Mouse (Mus musculus) midbrain, postnatal 0 days (tissue): ENCODE results near the gene Flt1. TPM values are rescaled to one million over a fixed set of nuclear protein-coding genes. Genes with fewer than 3 reads are reported as not detected.
A peak's percentile ranks its signal among the peaks of the same experiment; 100 is the strongest.
"Not testable (repeated sequence)": the region's sequence is repeated elsewhere in the genome, so short reads cannot be mapped to it uniquely, and the experiment has no call there.

ENCODE experiments used
- ATAC-seq: fragments of 200-750 bp; cut with Nextera tagmentation; 2 replicates; pipeline ENCODE4 v1.8.0; 2017; ENCODE audit warnings: moderate number of reproducible peaks, mild to moderate bottlenecking, moderate TSS enrichment, moderate library complexity; ENCODE audit not compliant: low FRiP score
- DNase-seq: peaks from one replicate; pipeline ENCODE4 v3.0.0-alpha.2; 2015; ENCODE audit warnings: low spot score
- H3K27ac ChIP-seq: fragments of 300-500 bp; sonication (generic); 2 replicates; pipeline ENCODE4 v1.5.1; 2014; ENCODE audit warnings: low read depth, mild to moderate bottlenecking, low read length, mixed read lengths
- H3K27me3 ChIP-seq: fragments of 300-500 bp; sonication (generic); 2 replicates; pipeline ENCODE4 v1.6.1; 2014; ENCODE audit warnings: low read length, control low read depth, mixed read lengths; ENCODE audit not compliant: insufficient read depth
- H3K36me3 ChIP-seq: fragments of 300-500 bp; sonication (generic); 2 replicates; pipeline ENCODE4 v1.6.1; 2014; ENCODE audit warnings: low read length, control low read depth, mixed read lengths; ENCODE audit not compliant: insufficient read depth
- H3K4me1 ChIP-seq: fragments of 300-500 bp; sonication (generic); 2 replicates; pipeline ENCODE4 v1.6.1; 2014; ENCODE audit warnings: mild to moderate bottlenecking, control low read depth, antibody characterized with exemption, low read length, mixed read lengths; ENCODE audit not compliant: insufficient read depth
- H3K4me2 ChIP-seq: fragments of 300-500 bp; sonication (generic); 2 replicates; pipeline ENCODE4 v1.6.1; 2014; ENCODE audit warnings: low read depth, mild to moderate bottlenecking, low read length, mixed read lengths; ENCODE audit not compliant: poor library complexity, severe bottlenecking
- H3K4me3 ChIP-seq: fragments of 300-500 bp; sonication (generic); 2 replicates; pipeline ENCODE4 v1.5.1; 2014; ENCODE audit warnings: low read depth, mild to moderate bottlenecking, low read length, moderate library complexity
- H3K9ac ChIP-seq: fragments of 300-500 bp; sonication (generic); replicated peaks from 2 replicates; pipeline ENCODE4 v1.6.1; 2014; ENCODE audit warnings: mild to moderate bottlenecking, low read length, moderate library complexity, mixed read lengths; ENCODE audit not compliant: poor library complexity, severe bottlenecking
- H3K9me3 ChIP-seq: fragments of 300-500 bp; sonication (generic); 2 replicates; pipeline ENCODE4 v1.6.1; 2016; ENCODE audit warnings: low read length, control low read depth
- CTCF ChIP-seq: IDR thresholded peaks from 2 replicates; pipeline ENCODE4 v1.5.1; 2016; ENCODE audit warnings: antibody characterized with exemption, mild to moderate bottlenecking
- WGBS: fragments of 180-500 bp; shearing (Covaris S2); extraction: QIAGEN DNeasy Blood & Tissue Kit; methylation state at CpG from one replicate; pipeline ENCODE4 v1.1.7; 2014; 5-methylcytosine and 5-hydroxymethylcytosine counted together
- polyA plus RNA-seq: library from polyadenylated mRNA; unstranded; fragments of >200 nt; fragmentation: Nextera tagmentation; extraction: Ambion mirVana; gene quantifications from 2 replicates; pipeline ENCODE4 v1.2.1, GENCODE M21; 2015
- total RNA-seq: library from RNA; depleted of rRNA; stranded (reverse); fragments of >200 nt; gene quantifications from 2 replicates; pipeline ENCODE4 v1.2.3, GENCODE M21; 2014

Gene Flt1
- total and polyA plus RNA-seq, 2 experiments from 2014 or later = 9.0 to 15.2 TPM

- TF ChIP-seq CTCF = no peak
Observed at GRCm38 (mm10) chr5:147572695-147573094, 153.1 kb downstream of the Flt1 start.

DNA sequence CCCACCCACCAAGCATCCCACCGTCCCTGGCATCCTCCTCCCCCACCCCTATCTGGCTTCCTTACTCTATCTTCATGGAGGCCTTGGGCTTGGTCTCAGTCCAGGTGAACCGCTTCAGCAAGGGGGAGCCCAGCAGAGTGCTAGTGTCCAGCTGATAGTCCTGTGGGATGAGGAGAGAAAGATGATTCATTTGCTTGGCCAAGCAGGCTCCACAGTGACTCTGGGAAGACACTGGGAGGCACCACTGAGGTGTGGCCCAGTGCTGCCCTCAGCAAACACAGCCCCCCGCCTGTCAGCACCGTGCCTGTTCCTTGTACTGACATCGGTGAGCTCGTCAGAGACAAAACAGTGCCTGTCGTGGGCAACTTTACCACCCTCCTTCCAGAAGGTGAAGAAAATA lies 159.5 kb downstream of the Flt1 start:
- Histone ChIP-seq H3K9me3 (no peaks in the 10 kb centered on the region), H3K36me3 (no peaks in the 10 kb centered on the region), H3K27ac (no peak overlapping the region), H3K4me3 (no peak overlapping the region), H3K4me2 (no peak overlapping the region), H3K9ac (no peak overlapping the region), H3K4me1 (no peaks in the 10 kb centered on the region), H3K27me3 (no peaks in the 10 kb centered on the region)
- 80% methylated on average over 7 of the region's 7 CpGs for WGBS
- DNase-seq = no peak
- TF ChIP-seq CTCF = no peak
- ATAC-seq = no peak

More at GRCm38 (mm10) chr5:147572695-147573094, 153.1 kb downstream of the Flt1 start:
- DNase-seq (no peak), ATAC-seq (no peak)
- H3K9ac ChIP-seq = no peak overlapping the region
- H3K4me3 ChIP-seq = no peak overlapping the region
- H3K9me3 ChIP-seq = no peaks in the 10 kb centered on the region
- no peak overlapping the region for H3K27ac ChIP-seq
- H3K4me2 ChIP-seq = no peak overlapping the region
- no peaks in the 10 kb centered on the region for H3K4me1 ChIP-seq
- H3K36me3 ChIP-seq = no peaks in the 10 kb centered on the region
- no peaks in the 10 kb centered on the region for H3K27me3 ChIP-seq
- 88% methylated on average over 7 of the region's 7 CpGs for WGBS

DNA sequence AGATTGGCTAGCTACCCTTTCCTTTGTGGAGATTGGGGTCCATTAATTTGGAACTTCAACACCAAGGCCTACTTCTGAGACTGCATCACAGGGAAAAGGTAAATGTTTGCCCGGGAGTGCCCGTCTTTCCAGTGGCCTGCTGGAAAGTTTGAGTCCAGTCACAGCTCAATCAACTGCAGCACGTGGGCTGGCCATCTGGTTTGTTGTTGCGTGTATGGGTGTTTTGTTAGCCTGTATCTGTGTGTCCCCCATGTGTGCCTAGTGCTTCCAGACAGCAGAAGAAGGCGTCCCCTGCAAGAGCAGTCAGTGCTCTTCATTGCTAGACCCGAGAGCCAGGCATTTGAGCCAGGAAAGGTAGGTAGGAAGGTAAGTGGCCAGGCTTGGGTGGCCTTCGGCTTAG lies 160.4 kb downstream of the Flt1 start:
- H3K36me3 ChIP-seq = no peaks in the 10 kb centered on the region
- TF ChIP-seq CTCF = no peak
- no peaks in the 10 kb centered on the region for H3K27me3 ChIP-seq
- no peaks in the 10 kb centered on the region for H3K4me1 ChIP-seq
- H3K9ac ChIP-seq = no peak overlapping the region
- no peak overlapping the region for H3K27ac ChIP-seq
- H3K4me2 ChIP-seq = no peak overlapping the region
- H3K4me3 ChIP-seq = no peak overlapping the region
- DNase-seq = no peak
- H3K9me3 ChIP-seq = no peaks in the 10 kb centered on the region
- no peak for ATAC-seq
- 92% methylated on average over 7 of the region's 7 CpGs for WGBS

- no peak for ATAC-seq
- no peaks in the 10 kb centered on the region for H3K36me3 ChIP-seq
- H3K4me2 ChIP-seq = peak overlapping the region; percentile 16
- DNase-seq = peak; percentile 13
- TF ChIP-seq CTCF = no peak
- H3K9me3 ChIP-seq = no peaks in the 10 kb centered on the region
- 0 out of 2 replicates have a peak overlapping the region, but pooled peaks have one; percentile 14 for H3K9ac ChIP-seq
- H3K27me3 ChIP-seq = no peaks in the 10 kb centered on the region
- WGBS = 27% methylated on average over 16 of the region's 16 CpGs
- no peak overlapping the region for H3K27ac ChIP-seq
- no peaks in the 10 kb centered on the region for H3K4me1 ChIP-seq
- no peak overlapping the region for H3K4me3 ChIP-seq
Observed at GRCm38 (mm10) chr5:147564140-147564590, 161.6 kb downstream of the Flt1 start.

GRCm38 (mm10) chr5:147563511-147564139 lies 162.2 kb downstream of the Flt1 start:
- DNase-seq (no peak), ATAC-seq (no peak)
- Histone ChIP-seq H3K4me3 (no peak overlapping the region), H3K27me3 (no peaks in the 10 kb centered on the region), H3K27ac (no peak overlapping the region), H3K36me3 (no peaks in the 10 kb centered on the region), H3K4me2 (peak overlapping the region; percentile 16; the same call in 1 of the 2 replicates), H3K9me3 (no peaks in the 10 kb centered on the region), H3K4me1 (no peaks in the 10 kb centered on the region), H3K9ac (0 out of 2 replicates have a peak overlapping the region, but pooled peaks have one; percentile 14)
- TF ChIP-seq CTCF = no peak
- WGBS = 45% methylated on average over 18 of the region's 18 CpGs

DNA sequence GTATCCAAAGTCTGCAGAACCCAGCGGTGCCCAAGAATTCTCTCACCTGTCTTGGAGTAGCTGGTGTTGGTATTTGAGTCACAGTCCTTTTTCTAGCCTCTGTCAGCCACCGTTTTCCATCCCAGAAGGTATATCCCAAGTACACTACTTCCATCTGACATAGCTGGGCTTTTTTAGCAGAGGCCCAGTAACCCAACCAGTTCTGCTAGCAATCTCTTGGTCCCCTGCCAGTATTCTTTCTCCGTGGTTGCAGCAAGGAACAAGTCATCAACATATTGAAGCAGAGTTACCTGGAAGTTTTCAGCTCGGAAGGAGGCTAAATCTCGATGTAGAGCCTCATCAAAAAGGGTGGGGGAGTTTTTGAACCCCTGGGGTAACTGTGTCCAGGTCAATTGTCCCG lies 168.2 kb downstream of the Flt1 start:
- H3K36me3 ChIP-seq, H3K4me1 ChIP-seq, H3K4me2 ChIP-seq, H3K9ac ChIP-seq, H3K9me3 ChIP-seq, H3K27ac ChIP-seq, ATAC-seq, H3K27me3 ChIP-seq, H3K4me3 ChIP-seq, DNase-seq: not testable (repeated sequence)
- WGBS = 69% methylated on average over 6 of the region's 6 CpGs
